Mouse (Mus musculus): ENCODE measurements around the gene Sod2.
"Not testable (repeated sequence)": the region's sequence is repeated elsewhere in the genome, so short reads cannot be mapped to it uniquely, and the experiment has no call there.

Gene Sod2

GRCm38 (mm10) chr17:13006546-13006945 is at the start of gene Sod2:
TSS of gene Sod2 (plus strand) at chr17:13006846.
- not testable (repeated sequence) for DNase-seq

DNA sequence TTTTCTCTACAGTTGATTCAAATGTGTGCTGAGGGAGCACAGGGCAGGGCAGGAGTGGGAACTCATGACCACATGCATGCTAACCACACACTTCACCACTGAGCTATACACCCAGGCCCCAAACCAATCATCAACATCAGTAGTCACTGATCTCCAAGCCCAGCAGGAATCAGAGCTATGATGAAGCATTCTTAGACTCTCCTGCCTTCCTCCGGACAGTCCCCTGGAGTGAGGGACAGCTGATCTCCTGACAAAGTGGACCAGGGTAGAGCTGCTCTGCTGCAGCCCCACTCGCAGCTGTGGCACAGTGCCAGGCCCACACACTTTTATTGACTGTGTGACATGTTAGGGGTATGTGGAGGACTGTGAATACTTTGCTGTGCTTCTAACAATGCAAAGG is 47.3 kb upstream of the Sod2 start:
- DNase-seq: not testable (repeated sequence)

GRCm38 (mm10) chr17:12960331-12960873 is 46.2 kb upstream of the Sod2 start, which contains the start of gene Acat2:
TSS of gene Acat2 (minus strand) at chr17:12960747.
- DNase-seq: peak; percentile 95

- DNase-seq: peak; percentile 57
Observed at GRCm38 (mm10) chr17:12963476-12963875, 43.2 kb upstream of the Sod2 start.

GRCm38 (mm10) chr17:12967173-12967572 is 39.5 kb upstream of the Sod2 start:
- no peak for DNase-seq

GRCm38 (mm10) chr17:12973851-12974250 is 32.8 kb upstream of the Sod2 start:
- no peak for DNase-seq

- DNase-seq: no peak
Observed at GRCm38 (mm10) chr17:12978546-12978945, 28.1 kb upstream of the Sod2 start.

GRCm38 (mm10) chr17:12983988-12984387 is 22.7 kb upstream of the Sod2 start:
- no peak for DNase-seq

GRCm38 (mm10) chr17:12988096-12988495 is 18.6 kb upstream of the Sod2 start:
- DNase-seq: not testable (repeated sequence)

GRCm38 (mm10) chr17:12990567-12991145 is 16.0 kb upstream of the Sod2 start:
- DNase-seq: no peak

- DNase-seq: no peak
Observed at GRCm38 (mm10) chr17:12991194-12991634, 15.4 kb upstream of the Sod2 start.

DNA sequence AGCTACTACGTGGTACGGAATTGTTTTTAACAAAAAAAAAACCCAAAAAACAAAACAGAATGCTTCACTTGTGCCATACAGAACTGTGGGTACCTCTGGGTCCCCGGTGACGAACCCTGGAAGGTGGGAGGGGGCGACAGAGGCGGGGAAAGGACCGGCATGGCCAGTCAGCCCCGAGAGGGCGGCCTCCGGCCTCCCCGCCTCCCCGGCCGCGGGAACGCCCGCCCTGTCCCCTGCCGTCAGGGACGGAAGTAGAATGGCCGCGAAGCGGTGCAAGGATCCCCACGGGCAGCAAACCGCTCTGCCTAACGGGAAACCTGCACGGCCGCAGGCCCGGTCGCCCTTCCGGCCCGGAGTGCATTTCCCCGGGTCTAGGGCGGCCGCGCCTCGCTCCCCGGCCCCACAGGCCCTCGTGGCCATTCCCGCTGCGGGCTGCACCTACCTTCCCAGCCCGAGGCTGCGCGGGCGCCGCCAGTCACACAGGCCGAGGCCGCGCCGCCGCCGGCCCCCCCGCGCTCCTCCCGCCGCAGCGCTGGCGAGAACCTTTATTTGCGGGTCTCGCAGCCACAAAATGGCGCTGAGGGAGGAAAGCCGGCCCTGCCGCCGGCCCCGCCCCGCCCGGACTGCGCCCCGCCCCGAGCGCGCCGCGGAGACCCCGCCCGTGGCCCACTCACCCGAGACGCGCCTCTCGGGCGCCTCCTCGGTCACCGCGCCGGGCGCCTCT is 14.8 kb upstream of the Sod2 start:
- peak; percentile 91 for DNase-seq

DNA sequence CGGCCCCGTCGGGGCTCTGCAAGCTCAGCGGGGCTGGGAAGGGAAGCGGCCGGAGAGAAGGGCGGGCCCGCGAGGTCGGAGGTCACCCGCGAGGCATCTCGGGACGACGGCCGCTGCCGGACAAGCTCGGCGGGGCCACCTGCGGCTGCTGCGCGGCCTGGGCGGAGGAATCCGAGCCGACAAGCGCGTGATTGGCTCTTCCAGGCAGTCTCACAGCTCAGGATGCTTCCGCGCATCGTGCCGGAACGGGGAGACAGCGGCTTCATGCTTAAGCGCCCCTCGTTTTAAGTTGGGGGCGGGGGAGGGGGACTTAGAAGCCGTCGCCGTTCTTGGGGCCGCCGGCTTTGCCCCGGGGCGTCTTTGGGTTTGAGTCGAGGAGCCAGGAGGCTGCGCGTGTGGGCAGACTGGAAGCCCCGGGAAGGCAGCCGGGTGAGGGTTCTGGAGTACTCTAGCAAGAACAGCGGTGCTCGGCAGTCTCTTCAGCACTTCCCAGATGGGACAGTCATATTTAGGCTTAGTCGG is 14.1 kb upstream of the Sod2 start:
- peak; percentile 95 for DNase-seq

DNA sequence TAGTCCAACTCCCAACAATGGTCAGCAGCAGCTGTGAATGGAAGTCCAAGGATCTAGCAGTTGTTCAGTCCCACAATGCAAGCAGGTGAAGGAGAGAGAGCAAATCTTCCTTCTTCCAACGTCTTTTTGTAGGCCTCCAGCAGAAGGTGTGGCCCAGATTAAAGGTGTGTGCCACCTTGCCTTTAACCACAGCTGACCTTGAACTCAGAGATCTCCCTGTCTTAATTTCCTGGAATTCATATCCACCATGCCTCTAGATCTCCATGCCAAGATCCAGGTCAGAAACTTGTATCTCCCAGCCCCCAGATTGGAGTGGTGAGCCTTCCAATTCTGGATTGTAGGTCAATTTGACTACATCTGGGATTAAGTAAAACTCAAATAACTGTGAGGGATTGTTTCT is 12.6 kb upstream of the Sod2 start, which contains the start of gene Wtap:
Wtap (minus strand) TSS at position 101 of the 400 bp plus-strand sequence.
- DNase-seq: no peak

DNA sequence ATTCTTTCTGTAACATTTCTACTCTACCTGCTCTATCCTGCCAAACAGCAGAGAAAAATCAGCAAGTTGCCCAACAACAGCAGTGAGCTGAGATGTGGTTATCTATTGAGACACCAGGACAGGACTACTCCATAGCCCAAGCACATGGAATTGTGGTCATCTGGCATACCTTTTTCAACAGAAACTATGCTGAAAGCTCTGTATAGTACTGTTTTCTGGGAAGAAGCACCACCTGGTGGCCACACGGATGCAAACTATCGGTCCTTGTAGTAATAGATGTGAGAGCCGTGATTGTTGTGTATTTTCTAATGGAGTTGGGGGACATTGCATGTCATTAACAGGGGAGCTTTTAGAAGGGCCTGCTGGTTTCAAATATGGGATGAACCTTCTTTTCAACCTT is 10.3 kb upstream of the Sod2 start:
- peak; percentile 63 for DNase-seq

- no peak for DNase-seq
Observed at GRCm38 (mm10) chr17:12997890-12998289, 8.8 kb upstream of the Sod2 start.

DNA sequence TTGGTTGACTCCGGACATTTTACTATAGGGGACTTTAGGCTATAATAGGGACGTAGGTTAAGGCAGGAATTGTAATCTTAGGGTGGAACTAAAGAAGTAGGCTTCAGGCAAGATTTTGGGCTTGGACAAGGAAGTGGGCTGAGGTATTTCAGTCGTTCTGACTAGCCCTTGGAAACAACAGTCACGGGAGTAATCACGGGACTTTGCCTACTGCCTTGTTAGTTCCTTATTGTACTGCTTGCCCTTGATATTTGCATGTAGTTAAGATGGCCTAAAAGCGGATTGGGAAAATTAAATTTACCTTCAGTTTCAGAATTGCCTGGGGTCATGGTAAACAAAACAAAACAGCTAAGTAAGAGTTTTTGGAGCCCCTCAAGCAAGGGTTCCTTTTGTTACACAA is 7.6 kb upstream of the Sod2 start:
- no peak for DNase-seq

GRCm38 (mm10) chr17:13002243-13002642 is 4.4 kb upstream of the Sod2 start:
- not testable (repeated sequence) for DNase-seq

GRCm38 (mm10) chr17:13004436-13004835 is 2.2 kb upstream of the Sod2 start:
- DNase-seq: not testable (repeated sequence)

DNA sequence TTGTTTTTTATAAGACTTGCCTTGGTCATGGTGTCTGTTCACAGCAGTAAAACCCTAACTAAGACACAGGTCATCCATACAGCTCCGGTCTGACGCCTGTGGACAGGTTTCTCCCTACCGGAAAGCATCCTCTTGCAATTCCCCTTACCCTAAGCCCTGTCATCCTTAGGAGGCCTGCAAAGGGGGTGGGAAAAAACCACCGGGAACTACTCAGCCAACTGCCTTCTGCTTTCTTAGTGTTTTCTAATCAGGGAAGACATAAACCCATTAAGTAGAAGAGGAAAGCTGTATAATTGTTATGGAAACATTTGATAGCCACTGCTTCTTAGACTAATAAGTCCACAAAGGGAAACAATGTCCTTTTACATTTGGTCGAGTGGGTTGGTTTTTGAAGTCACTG is 338 bp downstream of the Sod2 start:
- DNase-seq: no peak

- peak; percentile 98 for DNase-seq
Observed at GRCm38 (mm10) chr17:13007730-13008425, 1.2 kb downstream of the Sod2 start.

DNA sequence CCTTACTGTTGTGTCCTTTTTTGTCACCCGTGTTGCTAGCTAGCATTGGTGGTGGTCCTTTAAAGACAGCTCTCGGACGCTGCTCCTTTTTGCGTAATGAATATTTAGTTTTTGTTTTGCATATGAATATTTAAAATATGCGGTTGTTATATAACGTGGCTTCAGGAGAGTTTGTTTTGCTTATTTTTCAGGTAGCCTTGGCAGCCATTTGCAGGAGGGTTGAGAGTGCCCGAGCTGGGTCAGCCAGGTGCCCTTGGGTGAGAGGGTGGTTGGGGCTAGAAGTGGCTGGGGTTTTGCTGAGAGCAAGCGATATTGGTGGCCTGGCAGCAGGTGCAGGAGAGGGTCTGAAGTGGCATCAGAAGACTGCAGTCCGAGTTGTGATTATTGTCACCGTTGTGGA is 1.9 kb downstream of the Sod2 start:
- peak; percentile 74 for DNase-seq

DNA sequence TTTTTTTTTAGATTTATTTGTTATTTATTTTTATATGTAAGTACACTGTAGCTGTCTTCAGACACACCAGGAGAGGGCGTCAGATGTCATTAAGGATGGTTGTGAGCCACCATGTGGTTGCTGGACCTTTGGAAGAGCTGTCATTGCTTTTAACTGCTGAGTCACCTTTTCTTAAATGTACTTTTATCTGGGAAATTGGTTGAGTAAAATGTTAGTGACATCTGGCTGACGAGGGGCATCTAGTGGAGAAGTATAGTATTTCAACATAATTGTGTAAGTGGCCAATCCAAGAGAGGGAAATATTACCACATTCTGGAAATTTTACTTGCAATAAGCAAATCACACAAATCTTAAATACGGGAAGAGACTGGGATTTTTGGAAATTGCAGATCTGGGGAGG is 3.2 kb downstream of the Sod2 start:
- DNase-seq: no peak

Measured in kidney, adult 11 months (tissue).